Mouse (Mus musculus) neural tube, embryonic 15.5 days (tissue): Measurements from ENCODE around the gene Rab7b. TPM values are rescaled to one million over a fixed set of nuclear protein-coding genes. Genes with fewer than 3 reads are reported as not detected.

ENCODE experiments used
- ATAC-seq: fragments of 200-750 bp; cut with Nextera tagmentation; 2 replicates; pipeline ENCODE4 v1.8.0; 2017; ENCODE audit warnings: mild to moderate bottlenecking, moderate TSS enrichment, moderate library complexity; ENCODE audit not compliant: low FRiP score
- H3K27ac ChIP-seq: fragments of 300-500 bp; sonication (generic); replicated peaks from 2 replicates; pipeline ENCODE4 v1.5.1; 2015; ENCODE audit warnings: mild to moderate bottlenecking, inconsistent platforms
- H3K27me3 ChIP-seq: fragments of 300-500 bp; sonication (generic); replicated peaks from 2 replicates; pipeline ENCODE4 v1.6.1; 2015; ENCODE audit warnings: inconsistent platforms
- H3K36me3 ChIP-seq: fragments of 300-500 bp; sonication (generic); 2 replicates; pipeline ENCODE4 v1.6.1; 2015; ENCODE audit warnings: inconsistent platforms
- H3K4me1 ChIP-seq: fragments of 300-500 bp; sonication (generic); 2 replicates; pipeline ENCODE4 v1.6.1; 2015; ENCODE audit warnings: inconsistent platforms
- H3K4me2 ChIP-seq: fragments of 300-500 bp; sonication (generic); 2 replicates; pipeline ENCODE4 v1.6.1; 2015; ENCODE audit warnings: inconsistent platforms, mild to moderate bottlenecking, moderate library complexity
- H3K4me3 ChIP-seq: fragments of 300-500 bp; sonication (generic); replicated peaks from 2 replicates; pipeline ENCODE4 v1.5.1; 2015; ENCODE audit warnings: mild to moderate bottlenecking, inconsistent platforms
- H3K9ac ChIP-seq: fragments of 300-500 bp; sonication (generic); replicated peaks from 2 replicates; pipeline ENCODE4 v1.6.1; 2015; ENCODE audit warnings: mild to moderate bottlenecking, inconsistent platforms
- H3K9me3 ChIP-seq: fragments of 300-500 bp; sonication (generic); replicated peaks from 2 replicates; pipeline ENCODE4 v1.6.1; 2016; ENCODE audit warnings: inconsistent platforms
- WGBS: fragments of 180-500 bp; shearing (Covaris S2); methylation state at CpG from one replicate; pipeline ENCODE4 v1.1.7; 2015; ENCODE audit warnings: mixed read lengths; 5-methylcytosine and 5-hydroxymethylcytosine counted together
- polyA plus RNA-seq: library from polyadenylated mRNA; unstranded; fragments of >200 nt; fragmentation: Nextera tagmentation; extraction: Ambion mirVana; gene quantifications from 2 replicates; pipeline ENCODE4 v1.2.1, GENCODE M21; 2015

Rab7b gene
- polyA plus RNA-seq, 1 experiment from 2014 or later: 1.4 TPM

GRCm38 (mm10) chr1:131663286-131663995 is 25.1 kb upstream of the Rab7b start:
- Histone ChIP-seq H3K4me2 (no peak overlapping the region), H3K9ac (no peak overlapping the region), H3K36me3 (no peaks in the 10 kb centered on the region), H3K4me3 (no peak overlapping the region), H3K4me1 (no peaks in the 10 kb centered on the region), H3K27me3 (no peaks in the 10 kb centered on the region), H3K9me3 (no peaks in the 10 kb centered on the region), H3K27ac (no peak overlapping the region)
- ATAC-seq: no peak
- WGBS: 85% methylated on average over 9 of the region's 9 CpGs

- Histone ChIP-seq H3K27me3 (no peaks in the 10 kb centered on the region), H3K4me3 (no peak overlapping the region), H3K4me2 (no peak overlapping the region), H3K9ac (no peak overlapping the region), H3K27ac (no peak overlapping the region), H3K4me1 (no peaks in the 10 kb centered on the region), H3K9me3 (no peaks in the 10 kb centered on the region), H3K36me3 (no peaks in the 10 kb centered on the region)
- ATAC-seq: no peak
- WGBS: 89% methylated on average over 5 of the region's 5 CpGs
These were observed 24.4 kb upstream of the Rab7b start for GRCm38 (mm10) chr1:131664136-131664535.

DNA sequence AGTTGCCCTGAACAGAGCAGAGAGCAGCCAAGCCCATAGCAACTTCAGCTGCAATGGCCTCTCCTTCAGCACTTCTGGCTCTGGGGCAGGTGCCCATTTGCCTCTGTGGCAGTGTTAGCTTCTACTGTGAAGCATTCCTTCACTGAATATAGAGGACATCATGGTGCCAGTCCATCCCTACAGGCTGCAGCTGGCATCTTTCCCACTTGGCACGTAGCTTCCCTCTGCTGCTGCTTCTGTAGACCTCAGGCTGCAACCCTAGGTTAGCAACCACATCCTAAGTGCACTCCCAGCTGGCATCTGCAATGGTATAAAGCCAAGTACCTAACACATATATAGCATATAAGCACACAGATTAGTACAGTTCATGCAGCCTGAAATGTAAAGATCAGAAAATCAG is 22.6 kb upstream of the Rab7b start:
- Histone ChIP-seq H3K9ac (no peak overlapping the region), H3K27ac (no peak overlapping the region), H3K27me3 (no peaks in the 10 kb centered on the region), H3K4me3 (no peak overlapping the region), H3K4me1 (no peaks in the 10 kb centered on the region), H3K9me3 (no peaks in the 10 kb centered on the region), H3K4me2 (no peak overlapping the region), H3K36me3 (no peaks in the 10 kb centered on the region)
- WGBS: 69% methylated on average over 1 of the region's 1 CpGs
- ATAC-seq: no peak

DNA sequence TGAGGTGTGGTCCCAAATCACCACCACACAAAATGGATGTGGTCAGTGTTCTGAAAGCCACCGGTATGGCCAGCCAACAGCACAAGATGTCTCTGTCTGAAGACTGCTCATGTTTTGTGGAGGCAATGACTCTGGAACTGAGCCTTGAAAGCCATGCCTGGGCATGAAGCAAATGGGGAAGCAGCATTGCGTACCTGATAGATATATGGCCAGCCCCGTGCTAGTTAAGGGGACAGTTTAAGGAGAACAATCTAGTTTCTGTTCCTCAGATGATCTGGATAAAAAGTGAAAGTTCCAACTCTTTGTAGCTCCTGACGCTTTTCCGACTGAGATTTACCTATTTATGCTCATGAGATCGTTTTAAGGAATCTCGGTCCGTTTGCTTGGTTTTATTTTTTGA is 17.4 kb upstream of the Rab7b start:
- Histone ChIP-seq H3K9ac (no peak overlapping the region), H3K27ac (no peak overlapping the region), H3K36me3 (no peaks in the 10 kb centered on the region), H3K9me3 (no peaks in the 10 kb centered on the region), H3K27me3 (no peaks in the 10 kb centered on the region), H3K4me1 (no peaks in the 10 kb centered on the region), H3K4me3 (no peak overlapping the region), H3K4me2 (no peak overlapping the region)
- 93% methylated on average over 8 of the region's 8 CpGs for WGBS
- ATAC-seq: no peak

DNA sequence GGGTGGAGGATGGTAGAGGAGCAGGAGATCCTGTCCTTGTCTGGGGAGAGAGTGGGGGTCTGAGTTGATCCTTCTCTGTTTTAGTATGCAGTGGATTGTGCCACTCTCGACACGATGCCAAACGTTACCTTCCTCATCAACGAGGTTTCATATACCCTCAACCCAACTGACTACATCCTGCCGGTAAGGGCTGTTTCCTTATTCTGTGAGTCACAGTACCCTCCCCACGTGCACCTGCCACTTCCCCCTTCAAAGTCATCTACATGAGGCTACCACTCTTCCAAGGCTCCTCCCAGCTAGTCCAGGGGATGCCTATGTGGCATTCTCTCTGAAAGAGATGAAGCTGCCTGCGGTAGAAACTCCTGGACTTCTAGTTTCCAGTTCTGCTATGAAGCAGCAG is 16.1 kb upstream of the Rab7b start:
- no peak overlapping the region for H3K27ac ChIP-seq
- H3K9ac ChIP-seq: no peak overlapping the region
- no peaks in the 10 kb centered on the region for H3K36me3 ChIP-seq
- no peaks in the 10 kb centered on the region for H3K27me3 ChIP-seq
- 84% methylated on average over 7 of the region's 7 CpGs for WGBS
- no peaks in the 10 kb centered on the region for H3K4me1 ChIP-seq
- H3K4me2 ChIP-seq: no peak overlapping the region
- H3K9me3 ChIP-seq: no peaks in the 10 kb centered on the region
- no peak for ATAC-seq
- no peak overlapping the region for H3K4me3 ChIP-seq

DNA sequence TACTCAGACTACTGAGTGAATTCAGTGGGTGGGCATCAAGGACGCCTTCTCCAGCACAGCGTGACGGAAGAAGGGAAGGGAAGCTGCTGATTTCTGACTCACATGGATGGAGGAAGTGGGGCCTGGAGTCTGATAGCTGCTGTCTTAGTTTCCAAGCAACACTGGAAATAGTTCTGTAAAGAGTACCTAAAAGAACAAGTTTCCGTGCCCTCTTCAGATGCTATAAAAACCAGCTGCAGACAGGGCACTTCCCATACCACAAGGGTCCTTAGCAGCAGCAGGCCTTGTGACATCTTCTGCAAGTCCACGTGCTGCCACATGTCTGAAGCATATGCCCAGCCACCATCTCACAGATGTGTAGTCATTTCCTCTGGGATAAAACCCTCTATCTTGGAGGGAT is 8.9 kb upstream of the Rab7b start:
- H3K4me2 ChIP-seq: no peak overlapping the region
- no peaks in the 10 kb centered on the region for H3K36me3 ChIP-seq
- H3K27ac ChIP-seq: no peak overlapping the region
- no peaks in the 10 kb centered on the region for H3K9me3 ChIP-seq
- H3K4me1 ChIP-seq: no peaks in the 10 kb centered on the region
- H3K27me3 ChIP-seq: no peaks in the 10 kb centered on the region
- no peak overlapping the region for H3K9ac ChIP-seq
- no peak for ATAC-seq
- no peak overlapping the region for H3K4me3 ChIP-seq
- WGBS: 92% methylated on average over 5 of the region's 5 CpGs

DNA sequence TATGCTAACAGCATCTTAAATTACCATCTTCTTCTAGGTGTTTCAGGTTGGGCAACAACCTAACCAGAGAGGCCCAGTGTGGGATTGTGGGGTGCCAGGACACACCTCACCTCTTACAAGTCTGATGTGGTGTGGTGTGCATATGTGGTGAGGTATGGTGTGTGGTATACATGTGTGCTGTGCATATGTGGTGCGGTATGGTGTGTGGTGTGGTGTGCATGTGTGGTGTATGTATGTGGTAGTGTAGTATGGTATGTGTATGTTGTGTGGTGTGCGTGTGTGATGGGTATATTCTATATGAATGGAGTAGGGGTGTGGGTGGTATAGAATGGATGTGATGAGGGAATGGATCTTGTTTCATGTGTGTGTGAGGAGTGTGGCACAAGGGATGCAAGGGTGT is 756 bp upstream of the Rab7b start:
- no peaks in the 10 kb centered on the region for H3K9me3 ChIP-seq
- WGBS: 100% methylated on average over 2 of the region's 2 CpGs
- H3K36me3 ChIP-seq: no peaks in the 10 kb centered on the region
- no peak overlapping the region for H3K9ac ChIP-seq
- H3K4me1 ChIP-seq: no peaks in the 10 kb centered on the region
- no peak for ATAC-seq
- no peak overlapping the region for H3K4me2 ChIP-seq
- H3K4me3 ChIP-seq: no peak overlapping the region
- H3K27ac ChIP-seq: no peak overlapping the region
- H3K27me3 ChIP-seq: no peaks in the 10 kb centered on the region

GRCm38 (mm10) chr1:131689016-131689415 is 521 bp downstream of the Rab7b start:
- WGBS: 87% methylated on average over 3 of the region's 3 CpGs
- no peak for ATAC-seq
- H3K9me3 ChIP-seq: no peaks in the 10 kb centered on the region
- no peak overlapping the region for H3K27ac ChIP-seq
- no peaks in the 10 kb centered on the region for H3K36me3 ChIP-seq
- no peak overlapping the region for H3K4me3 ChIP-seq
- H3K4me1 ChIP-seq: no peaks in the 10 kb centered on the region
- H3K27me3 ChIP-seq: no peaks in the 10 kb centered on the region
- no peak overlapping the region for H3K4me2 ChIP-seq
- H3K9ac ChIP-seq: no peak overlapping the region

GRCm38 (mm10) chr1:131689899-131690298 is 1.4 kb downstream of the Rab7b start:
- Histone ChIP-seq H3K9ac (no peak overlapping the region), H3K27ac (no peak overlapping the region), H3K9me3 (no peaks in the 10 kb centered on the region), H3K4me2 (no peak overlapping the region), H3K27me3 (no peaks in the 10 kb centered on the region), H3K4me3 (no peak overlapping the region), H3K4me1 (no peaks in the 10 kb centered on the region), H3K36me3 (no peaks in the 10 kb centered on the region)
- 90% methylated on average over 5 of the region's 5 CpGs for WGBS
- ATAC-seq: no peak

DNA sequence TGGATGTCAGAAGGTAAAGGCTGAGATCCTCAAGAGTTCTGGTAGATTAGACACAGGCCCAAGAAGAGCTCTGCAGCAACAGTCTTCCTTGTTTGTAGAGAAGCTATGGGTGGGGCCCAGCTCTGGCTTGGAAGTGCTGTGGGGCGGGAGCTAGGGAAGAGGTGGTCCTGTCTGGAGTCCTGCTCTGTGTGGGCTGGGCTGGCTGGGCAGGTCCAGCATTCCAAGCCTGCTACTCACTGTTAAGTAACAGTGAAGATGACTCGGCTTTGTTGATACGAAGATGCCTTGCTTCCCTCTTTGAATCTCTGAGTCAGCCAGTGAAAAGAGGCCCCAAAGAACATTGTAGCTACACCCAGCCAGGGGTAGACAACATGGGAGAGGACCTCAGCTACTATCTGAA is 1.9 kb downstream of the Rab7b start:
- Histone ChIP-seq H3K36me3 (no peaks in the 10 kb centered on the region), H3K9me3 (no peaks in the 10 kb centered on the region), H3K4me3 (no peak overlapping the region), H3K4me1 (no peaks in the 10 kb centered on the region), H3K9ac (no peak overlapping the region), H3K4me2 (no peak overlapping the region), H3K27me3 (no peaks in the 10 kb centered on the region), H3K27ac (no peak overlapping the region)
- 78% methylated on average over 3 of the region's 3 CpGs for WGBS
- ATAC-seq: no peak

DNA sequence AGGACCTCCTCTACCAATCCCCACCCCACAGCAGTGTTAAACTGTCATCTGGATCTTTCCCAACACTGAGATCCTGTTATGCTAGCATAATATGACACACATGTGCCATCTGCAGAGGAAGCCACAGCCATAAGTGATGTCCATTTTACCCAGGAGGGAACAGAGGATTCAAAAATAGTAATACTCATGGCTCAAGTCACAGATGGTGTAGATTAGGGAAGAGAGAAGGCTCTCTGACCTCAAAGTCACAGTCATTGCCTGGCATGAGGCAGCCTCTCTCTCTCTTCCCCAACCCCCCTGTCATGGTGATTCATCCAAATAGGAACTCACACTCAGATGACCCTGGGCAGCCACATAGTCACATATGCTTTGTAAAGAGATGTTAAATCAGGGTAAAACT is 2.9 kb downstream of the Rab7b start:
- H3K4me1 ChIP-seq: no peaks in the 10 kb centered on the region
- H3K4me3 ChIP-seq: no peak overlapping the region
- ATAC-seq: no peak
- no peaks in the 10 kb centered on the region for H3K9me3 ChIP-seq
- no peak overlapping the region for H3K9ac ChIP-seq
- H3K27ac ChIP-seq: no peak overlapping the region
- H3K4me2 ChIP-seq: no peak overlapping the region
- H3K27me3 ChIP-seq: no peaks in the 10 kb centered on the region
- H3K36me3 ChIP-seq: no peaks in the 10 kb centered on the region

DNA sequence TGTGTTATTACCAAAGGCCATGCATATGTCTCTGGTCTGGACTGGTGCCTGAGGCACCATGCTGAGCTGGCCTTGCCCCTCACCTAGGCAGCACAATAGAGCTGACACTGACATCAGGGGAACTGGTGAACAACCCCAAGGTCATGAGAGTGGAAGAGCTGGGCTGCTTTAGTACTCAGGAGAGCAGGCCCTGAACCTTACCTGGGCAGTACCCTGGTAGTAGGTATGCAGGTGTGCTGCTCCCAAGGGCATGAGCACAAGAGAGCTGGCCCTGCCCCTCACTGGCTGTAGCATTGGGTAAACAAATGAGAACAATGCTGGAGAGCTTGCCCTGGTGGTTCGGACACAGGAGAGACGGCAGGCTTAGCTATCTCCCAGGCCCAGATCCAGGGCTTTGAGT is 6.8 kb downstream of the Rab7b start:
- no peak overlapping the region for H3K4me2 ChIP-seq
- no peak overlapping the region for H3K27ac ChIP-seq
- H3K36me3 ChIP-seq: no peaks in the 10 kb centered on the region
- no peaks in the 10 kb centered on the region for H3K9me3 ChIP-seq
- ATAC-seq: no peak
- H3K4me3 ChIP-seq: no peak overlapping the region
- H3K9ac ChIP-seq: no peak overlapping the region
- H3K4me1 ChIP-seq: no peaks in the 10 kb centered on the region
- no peaks in the 10 kb centered on the region for H3K27me3 ChIP-seq
- 85% methylated on average over 2 of the region's 2 CpGs for WGBS

DNA sequence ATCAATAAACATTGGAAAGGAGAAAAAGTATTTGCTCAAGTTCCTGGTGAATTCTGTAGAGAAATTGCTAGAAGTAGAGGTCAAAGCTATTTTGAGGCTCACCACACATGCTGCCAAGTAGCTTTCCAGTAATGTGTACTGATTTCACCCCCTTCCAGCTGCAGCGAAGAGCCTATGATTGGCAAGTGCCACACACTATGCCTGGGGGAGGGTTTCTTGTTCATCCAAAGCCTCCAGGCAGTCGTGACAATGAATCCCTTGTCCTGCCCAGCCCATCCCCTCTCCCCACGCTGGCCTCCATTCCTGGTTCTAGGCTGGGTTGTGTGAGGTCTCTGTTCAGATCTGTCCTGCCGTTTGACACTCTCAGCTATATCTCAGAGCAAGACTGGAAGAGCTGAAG is 7.8 kb downstream of the Rab7b start:
- H3K4me2 ChIP-seq: no peak overlapping the region
- no peak overlapping the region for H3K27ac ChIP-seq
- H3K9ac ChIP-seq: no peak overlapping the region
- no peaks in the 10 kb centered on the region for H3K4me1 ChIP-seq
- no peaks in the 10 kb centered on the region for H3K9me3 ChIP-seq
- no peaks in the 10 kb centered on the region for H3K36me3 ChIP-seq
- 65% methylated on average over 4 of the region's 4 CpGs for WGBS
- no peak for ATAC-seq
- no peak overlapping the region for H3K4me3 ChIP-seq
- no peaks in the 10 kb centered on the region for H3K27me3 ChIP-seq
